Mouse (Mus musculus) layer of hippocampus, adult 2 months (tissue): ENCODE data around the gene Rapgef3. TPM values are rescaled to one million over a fixed set of nuclear protein-coding genes. Genes with fewer than 3 reads are reported as not detected.

Source experiments
- DNase-seq, 2 experiments: peaks; one replicate each; pipeline ENCODE4 v3.0.0; 2022; ENCODE audit warnings: low spot score in 2 of 2
- H3K27ac ChIP-seq: fragments of 200-600 bp; 2 replicates; pipeline ENCODE4 v1.8.1; 2022
- H3K4me3 ChIP-seq: fragments of 200-600 bp; 2 replicates; pipeline ENCODE4 v1.8.1; 2022; ENCODE audit warnings: mild to moderate bottlenecking
- CTCF ChIP-seq: fragments of 200-600 bp; conservative IDR thresholded peaks from 2 replicates; pipeline ENCODE4 v1.8.1; 2022; ENCODE audit warnings: antibody characterized with exemption, mild to moderate bottlenecking, moderate library complexity
- total RNA-seq, 2 experiments: library from RNA; stranded (reverse); gene quantifications; 2 replicates each; pipeline ENCODE4 v1.2.3; 2021

The Rapgef3 gene
- total RNA-seq, 2 experiments from 2014 or later: 45.5 to 46.8 TPM

GRCm38 (mm10) chr15:97762733-97763132, 5.0 kb downstream of the Rapgef3 start:
- TF ChIP-seq CTCF: no peak
- Histone ChIP-seq H3K4me3 (peak overlapping the region; percentile 13; the same call in 1 of the 2 replicates), H3K27ac (peak overlapping the region; percentile 46; the same call in 1 of the 2 replicates)
- no peak for DNase-seq

- Histone ChIP-seq H3K27ac (peak overlapping the region; percentile 46; the same call in 1 of the 2 replicates), H3K4me3 (no peak overlapping the region)
- DNase-seq: no peak
- no peak for TF ChIP-seq CTCF
These were observed 6.3 kb downstream of the Rapgef3 start for GRCm38 (mm10) chr15:97761438-97761837.

- H3K27ac ChIP-seq: peak overlapping the region; percentile 75; the same call in 1 of the 2 replicates
- no peak for DNase-seq
- no peak for TF ChIP-seq CTCF
- H3K4me3 ChIP-seq: no peak overlapping the region
These were observed 6.8 kb downstream of the Rapgef3 start for GRCm38 (mm10) chr15:97760952-97761351.

- no peak for TF ChIP-seq CTCF
These were observed 7.8 kb downstream of the Rapgef3 start for GRCm38 (mm10) chr15:97760006-97760405.

GRCm38 (mm10) chr15:97755361-97755760, 12.4 kb downstream of the Rapgef3 start:
- no peak overlapping the region for H3K4me3 ChIP-seq
- no peak for TF ChIP-seq CTCF
- no peak for DNase-seq
- peak overlapping the region; percentile 46 for H3K27ac ChIP-seq

More at GRCm38 (mm10) chr15:97760006-97760405, 7.8 kb downstream of the Rapgef3 start:
- H3K27ac ChIP-seq: peak overlapping the region; percentile 75
- H3K4me3 ChIP-seq: no peak overlapping the region
- DNase-seq: peak; percentile 63 to 68

- no peak overlapping the region for H3K4me3 ChIP-seq
- no peak for DNase-seq
- no peak for TF ChIP-seq CTCF
- H3K27ac ChIP-seq: peak overlapping the region; percentile 46
These were observed 13.3 kb downstream of the Rapgef3 start for GRCm38 (mm10) chr15:97754476-97754875.

GRCm38 (mm10) chr15:97752491-97752890, 15.3 kb downstream of the Rapgef3 start:
- H3K27ac ChIP-seq: 0 out of 2 replicates have a peak overlapping the region, but pooled peaks have one; percentile 23
- no peak for DNase-seq
- TF ChIP-seq CTCF: no peak
- no peak overlapping the region for H3K4me3 ChIP-seq

- no peak overlapping the region for H3K4me3 ChIP-seq
- DNase-seq: no peak
- 0 out of 2 replicates have a peak overlapping the region, but pooled peaks have one; percentile 23 for H3K27ac ChIP-seq
- TF ChIP-seq CTCF: peak; percentile 59
These were observed 16.1 kb downstream of the Rapgef3 start for GRCm38 (mm10) chr15:97751676-97752075.

GRCm38 (mm10) chr15:97750697-97751096, 17.1 kb downstream of the Rapgef3 start:
- peak; percentile 68 to 83 for DNase-seq
- TF ChIP-seq CTCF: no peak
- H3K4me3 ChIP-seq: no peak overlapping the region
- peak overlapping the region; percentile 73; the same call in 1 of the 2 replicates for H3K27ac ChIP-seq

GRCm38 (mm10) chr15:97749841-97750240, 17.9 kb downstream of the Rapgef3 start:
- Histone ChIP-seq H3K27ac (peak overlapping the region; percentile 73; the same call in 1 of the 2 replicates), H3K4me3 (no peak overlapping the region)
- TF ChIP-seq CTCF: no peak
- no peak for DNase-seq

- DNase-seq: no peak
- Histone ChIP-seq H3K27ac (no peak overlapping the region), H3K4me3 (no peak overlapping the region)
- TF ChIP-seq CTCF: no peak
These were observed 18.4 kb downstream of the Rapgef3 start for GRCm38 (mm10) chr15:97749397-97749796.

GRCm38 (mm10) chr15:97748964-97749363, 18.8 kb downstream of the Rapgef3 start:
- no peak for DNase-seq
- TF ChIP-seq CTCF: no peak
- H3K27ac ChIP-seq: no peak overlapping the region

GRCm38 (mm10) chr15:97748309-97748708, 19.5 kb downstream of the Rapgef3 start:
- no peak overlapping the region for H3K4me3 ChIP-seq
- no peak for DNase-seq
- no peak overlapping the region for H3K27ac ChIP-seq
- no peak for TF ChIP-seq CTCF

More at GRCm38 (mm10) chr15:97748964-97749363, 18.8 kb downstream of the Rapgef3 start:
- H3K4me3 ChIP-seq: no peak overlapping the region

- Histone ChIP-seq H3K4me3 (no peak overlapping the region), H3K27ac (no peak overlapping the region)
- no peak for TF ChIP-seq CTCF
- no peak for DNase-seq
These were observed 20.3 kb downstream of the Rapgef3 start for GRCm38 (mm10) chr15:97747486-97747885.
